Mouse (Mus musculus) bone marrow, adult 2 months (tissue): ENCODE measurements around the gene Ptcd3. TPM values are rescaled to one million over a fixed set of nuclear protein-coding genes. Genes with fewer than 3 reads are reported as not detected.
"Not testable (repeated sequence)": the region's sequence is repeated elsewhere in the genome, so short reads cannot be mapped to it uniquely, and the experiment has no call there.

Source experiments
- H3K27ac ChIP-seq: fragments of 200-500 bp; 2 replicates; pipeline ENCODE4 v1.5.1; 2012; ENCODE audit warnings: low read depth, mild to moderate bottlenecking, control low read depth, inconsistent platforms, low read length; ENCODE audit not compliant: control insufficient read depth, poor library complexity, insufficient read depth
- H3K4me1 ChIP-seq: fragments of 200-500 bp; 2 replicates; pipeline ENCODE4 v1.6.1; 2011; ENCODE audit warnings: low read length; ENCODE audit not compliant: control insufficient read depth, insufficient read depth
- H3K4me3 ChIP-seq: fragments of 200-500 bp; replicated peaks from 2 replicates; pipeline ENCODE3; 2011; ENCODE audit warnings: mild to moderate bottlenecking, low read depth, low read length, control low read depth; ENCODE audit not compliant: control insufficient read depth
- CTCF ChIP-seq: fragments of 200-500 bp; IDR thresholded peaks from 2 replicates; pipeline ENCODE4 v1.5.1; 2011; ENCODE audit warnings: low read length, control low read depth; ENCODE audit not compliant: control insufficient read depth, insufficient read depth
- POLR2A ChIP-seq: fragments of 200-500 bp; IDR thresholded peaks from 2 replicates; pipeline ENCODE4 v1.6.1; 2011; ENCODE audit warnings: low read depth, mild to moderate bottlenecking, control low read depth, low read length, borderline replicate concordance; ENCODE audit not compliant: control insufficient read depth
- WGBS: fragments of 180-500 bp; shearing (Covaris S2); methylation state at CpG from one replicate; pipeline ENCODE4 v1.1.7; 2018; 5-methylcytosine and 5-hydroxymethylcytosine counted together
- polyA plus RNA-seq: library from polyadenylated mRNA; stranded (reverse); fragments of >200 nt; gene quantifications from 2 replicates; pipeline ENCODE4 v1.2.4, GENCODE M21; 2011; ENCODE audit warnings: low replicate concordance; ENCODE audit not compliant: missing spikeins, insufficient read depth, insufficient read length

The Ptcd3 gene
- polyA plus RNA-seq, 1 experiment, result 76.2 TPM

DNA sequence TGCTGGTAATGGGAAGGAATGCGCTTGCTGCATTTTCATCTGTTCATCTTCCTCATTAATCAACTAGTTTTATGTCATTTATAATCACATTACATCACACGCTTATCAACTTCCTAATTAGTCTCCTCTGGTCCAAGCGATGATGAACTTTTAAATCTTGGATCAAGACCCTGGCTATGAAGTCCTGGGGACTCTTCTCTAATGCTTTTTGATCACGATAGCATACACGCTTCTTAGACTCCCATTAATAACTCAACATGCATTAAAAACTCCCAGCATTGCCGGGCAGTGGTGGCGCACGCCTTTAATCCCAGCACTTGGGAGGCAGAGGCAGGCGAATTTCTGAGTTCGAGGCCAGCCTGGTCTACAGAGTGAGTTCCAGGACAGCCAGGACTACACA is 834 bp upstream of the Ptcd3 start:
- TF ChIP-seq POLR2A, result no peak
- no peak for TF ChIP-seq CTCF
- 19% methylated on average over 10 of the region's 10 CpGs for WGBS
- Histone ChIP-seq H3K4me1 (peaks cover 2% of the 10 kb centered on the region), H3K4me3 (peak overlapping the region; percentile 89), H3K27ac (no peak overlapping the region)

- H3K4me3 ChIP-seq, result peak overlapping the region; percentile 58
- 7% methylated on average over 4 of the region's 4 CpGs for WGBS
- peaks cover 2% of the 10 kb centered on the region for H3K4me1 ChIP-seq
- no peak overlapping the region for H3K27ac ChIP-seq
- no peak for TF ChIP-seq CTCF
- no peak for TF ChIP-seq POLR2A
These were observed 781 bp downstream of the Ptcd3 start for GRCm38 (mm10) chr6:71907702-71908235.

GRCm38 (mm10) chr6:71893263-71893662 is 15.3 kb downstream of the Ptcd3 start:
- Histone ChIP-seq H3K4me3 (no peak overlapping the region), H3K27ac (no peak overlapping the region), H3K4me1 (no peaks in the 10 kb centered on the region)
- WGBS, result 68% methylated on average over 4 of the region's 4 CpGs
- TF ChIP-seq POLR2A, result no peak
- TF ChIP-seq CTCF, result no peak

GRCm38 (mm10) chr6:71877965-71878760 is 30.4 kb downstream of the Ptcd3 start:
- Histone ChIP-seq H3K27ac (no peak overlapping the region), H3K4me1 (no peaks in the 10 kb centered on the region; the same call in 1 of the 2 replicates), H3K4me3 (no peak overlapping the region)
- TF ChIP-seq POLR2A, result no peak
- TF ChIP-seq CTCF, result no peak
- WGBS, result 78% methylated on average over 3 of the region's 3 CpGs

GRCm38 (mm10) chr6:71871396-71871795 is 37.2 kb downstream of the Ptcd3 start:
- 55% methylated on average over 9 of the region's 9 CpGs for WGBS
- Histone ChIP-seq H3K4me1 (no peaks in the 10 kb centered on the region), H3K4me3 (no peak overlapping the region), H3K27ac (no peak overlapping the region)
- no peak for TF ChIP-seq POLR2A
- TF ChIP-seq CTCF, result no peak

DNA sequence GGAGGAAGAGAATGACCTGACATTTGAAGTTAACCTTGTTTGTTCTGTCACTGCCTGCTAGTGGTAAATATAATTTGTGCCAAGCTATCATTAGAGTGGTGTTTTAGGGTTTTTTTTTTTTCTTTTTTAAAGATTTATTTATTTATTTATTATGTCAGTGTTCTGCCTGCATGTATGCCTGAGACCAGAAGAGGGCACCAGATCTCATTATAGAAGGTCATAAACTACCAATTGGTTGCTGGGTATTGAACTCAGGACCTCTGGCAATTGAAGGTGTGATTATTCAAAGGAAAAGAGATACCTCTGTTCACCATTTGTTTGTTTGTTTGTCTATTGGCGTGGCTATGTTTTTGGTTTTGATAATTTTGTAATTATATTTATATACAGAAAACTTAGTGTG is 39.7 kb downstream of the Ptcd3 start:
- Histone ChIP-seq H3K4me3 (no peak overlapping the region), H3K27ac (no peak overlapping the region), H3K4me1 (no peaks in the 10 kb centered on the region)
- 79% methylated on average over 1 of the region's 1 CpGs for WGBS
- TF ChIP-seq CTCF (no peak), POLR2A (no peak)

DNA sequence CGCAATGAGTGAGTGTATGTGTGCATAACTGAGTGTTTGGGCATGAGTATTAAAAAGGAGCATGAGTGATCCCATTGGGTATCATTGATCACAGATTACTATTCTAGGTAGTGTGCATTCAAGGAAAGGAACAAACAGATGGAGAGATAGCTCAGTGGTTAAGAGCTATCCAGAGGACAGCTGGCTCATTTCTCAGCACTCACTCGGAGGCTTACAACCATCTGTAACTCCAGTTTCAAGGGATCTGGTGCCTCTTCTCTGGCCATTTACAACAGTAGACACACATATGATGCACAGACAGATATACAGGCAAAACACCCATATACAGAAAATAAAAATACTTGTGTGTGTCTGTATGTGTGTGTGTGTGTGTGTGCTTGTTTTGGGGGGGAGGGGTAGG is 40.8 kb downstream of the Ptcd3 start:
- H3K4me1 ChIP-seq, result no peaks in the 10 kb centered on the region
- no peak overlapping the region for H3K4me3 ChIP-seq
- TF ChIP-seq CTCF (no peak), POLR2A (no peak)
- 92% methylated on average over 2 of the region's 2 CpGs for WGBS
- H3K27ac ChIP-seq, result no peak overlapping the region

DNA sequence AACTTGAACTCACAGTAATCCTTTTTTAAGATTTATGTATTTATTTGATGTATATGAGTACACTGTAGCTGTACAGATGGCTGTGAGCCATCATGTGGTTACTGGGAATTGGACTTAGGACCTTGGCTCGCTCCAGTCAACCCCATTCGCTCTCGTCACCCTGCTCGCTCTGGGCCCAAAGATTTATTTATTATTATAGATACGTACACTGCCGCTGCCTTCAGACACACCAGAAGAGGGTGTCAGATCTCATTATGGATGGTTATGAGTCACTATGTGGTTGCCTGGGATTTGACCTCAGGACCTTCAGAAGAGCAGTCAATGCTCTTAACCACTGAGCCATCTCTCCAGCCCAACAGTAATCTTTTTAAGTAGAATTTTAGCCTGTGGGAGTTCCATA is 61.6 kb downstream of the Ptcd3 start:
- H3K4me3 ChIP-seq, H3K27ac ChIP-seq, H3K4me1 ChIP-seq: not testable (repeated sequence)
- WGBS, result 92% methylated on average over 6 of the region's 6 CpGs
